In genomic region chr6:127265901-127266812, GRCm38 (mm10) we compare ENCODE assay signal across 8 mouse cellular contexts.
DNase-seq lines count a peak whose midpoint lies in the region; ATAC-seq and TF ChIP-seq lines count a peak whose summit lies in the region.

No protein-coding gene starts in this region.

- H3K4me1 ChIP-seq in bone marrow macrophage, adult 2 months (ENCODE audit: control insufficient read depth, insufficient read depth, low read length): peaks cover 11% of the 10 kb centered on the region
- H3K4me1 ChIP-seq in heart, embryonic 12.5 days (replicated peaks): peaks cover 8% of the 10 kb centered on the region
- peaks cover 13% of the 10 kb centered on the region for H3K4me1 ChIP-seq in kidney, embryonic 16.5 days (ENCODE audit: insufficient read depth, low read length)
- peaks cover 22% of the 10 kb centered on the region for H3K4me1 ChIP-seq in limb, embryonic 15.5 days
- peaks cover 8% of the 10 kb centered on the region; the same call in 1 of the 2 replicates for H3K4me1 ChIP-seq in midbrain, embryonic 16.5 days (ENCODE audit: control insufficient read depth, insufficient read depth, low read length)

- H3K36me3 ChIP-seq in heart, embryonic 12.5 days: no peaks in the 10 kb centered on the region
- no peaks in the 10 kb centered on the region for H3K36me3 ChIP-seq in kidney, embryonic 16.5 days (ENCODE audit: insufficient read depth, low read length)
- no peaks in the 10 kb centered on the region for H3K36me3 ChIP-seq in limb, embryonic 15.5 days
- no peaks in the 10 kb centered on the region for H3K36me3 ChIP-seq in midbrain, embryonic 16.5 days (ENCODE audit: control insufficient read depth, insufficient read depth, low read length)

- H3K9ac ChIP-seq in heart, embryonic 12.5 days: peak overlapping the region; percentile 60
- peak overlapping the region; percentile 37 for H3K9ac ChIP-seq in kidney, embryonic 16.5 days (replicated peaks; ENCODE audit: low read length)
- H3K9ac ChIP-seq in limb, embryonic 15.5 days: no peak overlapping the region
- peak overlapping the region; percentile 60; the same call in 1 of the 2 replicates for H3K9ac ChIP-seq in midbrain, embryonic 16.5 days (ENCODE audit: low read depth, low read length)

- H3K27me3 ChIP-seq in heart, embryonic 12.5 days (replicated peaks): peaks cover 23% of the 10 kb centered on the region; the same call in 1 of the 2 replicates
- 0 out of 2 replicates have a peak, but pooled peaks cover 6% of the 10 kb centered on the region for H3K27me3 ChIP-seq in kidney, embryonic 16.5 days (ENCODE audit: insufficient read depth, low read length)
- H3K27me3 ChIP-seq in limb, embryonic 15.5 days: no peaks in the 10 kb centered on the region
- H3K27me3 ChIP-seq in midbrain, embryonic 16.5 days (ENCODE audit: control insufficient read depth, insufficient read depth, low read depth, low read length): no peaks in the 10 kb centered on the region

- peak; percentile 85 for DNase-seq in A20 (ENCODE audit: low read depth, low spot score)
- DNase-seq in fat pad, adult 2 months (ENCODE audit: extremely low read depth, low read depth, low spot score): peak; percentile 2
- DNase-seq in spleen, postnatal 14 days (ENCODE audit: low spot score in 2 of 2): peak; percentile 19 to 44

- no peak; the same call in 1 of the 2 replicates for TF ChIP-seq CTCF in bone marrow macrophage, adult 2 months (IDR thresholded peaks at IDR 0.05; ENCODE audit: low read depth, low read length)

- whole genome bisulfite sequencing in heart, embryonic 12.5 days: 10% methylated on average over 21 of the region's 21 CpGs
- WGBS in kidney, embryonic 16.5 days: 3% methylated on average over 21 of the region's 21 CpGs
- WGBS in limb, embryonic 15.5 days: 5% methylated on average over 20 of the region's 21 CpGs
- WGBS in midbrain, embryonic 16.5 days: 13% methylated on average over 21 of the region's 21 CpGs

- no peak overlapping the region for H3K27ac ChIP-seq in bone marrow macrophage, adult 2 months (ENCODE audit: insufficient read depth, low read depth, low read length)
- peak overlapping the region; percentile 60 for H3K27ac ChIP-seq in heart, embryonic 12.5 days (ENCODE audit: poor library complexity, severe bottlenecking)
- peak overlapping the region; percentile 82 for H3K27ac ChIP-seq in kidney, embryonic 16.5 days (ENCODE audit: low read length)
- H3K27ac ChIP-seq in limb, embryonic 15.5 days: peak overlapping the region; percentile 66
- peak overlapping the region; percentile 37; the same call in 1 of the 2 replicates for H3K27ac ChIP-seq in midbrain, embryonic 16.5 days (ENCODE audit: low read length)

- H3K9me3 ChIP-seq in heart, embryonic 12.5 days (replicated peaks): no peaks in the 10 kb centered on the region
- H3K9me3 ChIP-seq in kidney, embryonic 16.5 days (ENCODE audit: low read length): no peaks in the 10 kb centered on the region
- H3K9me3 ChIP-seq in limb, embryonic 15.5 days: no peaks in the 10 kb centered on the region
- no peaks in the 10 kb centered on the region for H3K9me3 ChIP-seq in midbrain, embryonic 16.5 days (replicated peaks; ENCODE audit: control insufficient read depth, low read length, poor library complexity, severe bottlenecking)

- no peak for TF ChIP-seq POLR2A in bone marrow macrophage, adult 2 months (IDR thresholded peaks at IDR 0.05; ENCODE audit: borderline replicate concordance, low read depth, low read length)

- peak overlapping the region; percentile 3; the same call in 1 of the 2 replicates for H3K4me3 ChIP-seq in bone marrow macrophage, adult 2 months (ENCODE audit: insufficient read depth, low read length)
- peak overlapping the region; percentile 46 for H3K4me3 ChIP-seq in heart, embryonic 12.5 days
- peak overlapping the region; percentile 32 for H3K4me3 ChIP-seq in kidney, embryonic 16.5 days (ENCODE audit: low read length)
- H3K4me3 ChIP-seq in limb, embryonic 15.5 days: peak overlapping the region; percentile 31
- peak overlapping the region; percentile 30 for H3K4me3 ChIP-seq in midbrain, embryonic 16.5 days (ENCODE audit: low read depth, low read length)

- peak overlapping the region; percentile 80 for H3K4me2 ChIP-seq in heart, embryonic 12.5 days
- H3K4me2 ChIP-seq in kidney, embryonic 16.5 days (replicated peaks; ENCODE audit: low read depth, low read length): peak overlapping the region; percentile 52
- peak overlapping the region; percentile 54 for H3K4me2 ChIP-seq in limb, embryonic 15.5 days
- H3K4me2 ChIP-seq in midbrain, embryonic 16.5 days (ENCODE audit: low read length): peak overlapping the region; percentile 63

- peak; percentile 74 for ATAC-seq in heart, embryonic 12.5 days (ENCODE audit: insufficient number of reproducible peaks, low FRiP score)
- peak; percentile 79 for ATAC-seq in kidney, embryonic 16.5 days (ENCODE audit: low FRiP score, low TSS enrichment)
- ATAC-seq in limb, embryonic 15.5 days (ENCODE audit: insufficient number of reproducible peaks, low FRiP score, low TSS enrichment, low read depth): no peak; the same call in 1 of the 2 replicates
- ATAC-seq in midbrain, embryonic 16.5 days: peak; percentile 47; the same call in 1 of the 2 replicates

Comparison
In these comparisons a context has a peak if more than half of its experiments do, and no peak if none do; other contexts are left out.
1. DNase-seq: peak in every context shown above with its lines; median percentile 85 in A20; 32 in spleen, postnatal 14 days; 2 in fat pad, adult 2 months.